Mouse (Mus musculus) thymus, postnatal 0 days (tissue): Measurements from ENCODE around the gene Sccpdh. TPM values are rescaled to one million over a fixed set of nuclear protein-coding genes. Genes with fewer than 3 reads are reported as not detected.

Experiments
- DNase-seq: peaks from one replicate; pipeline ENCODE4 v3.0.0-alpha.2; 2015; ENCODE audit warnings: low spot score
- polyA plus RNA-seq: library from polyadenylated mRNA; unstranded; fragments of >200 nt; fragmentation: Nextera tagmentation; extraction: Ambion mirVana; gene quantifications from 2 replicates; pipeline ENCODE4 v1.2.1, GENCODE M21; 2015

The Sccpdh gene
- polyA plus RNA-seq, 1 experiment from 2014 or later, result 17.0 TPM

DNA sequence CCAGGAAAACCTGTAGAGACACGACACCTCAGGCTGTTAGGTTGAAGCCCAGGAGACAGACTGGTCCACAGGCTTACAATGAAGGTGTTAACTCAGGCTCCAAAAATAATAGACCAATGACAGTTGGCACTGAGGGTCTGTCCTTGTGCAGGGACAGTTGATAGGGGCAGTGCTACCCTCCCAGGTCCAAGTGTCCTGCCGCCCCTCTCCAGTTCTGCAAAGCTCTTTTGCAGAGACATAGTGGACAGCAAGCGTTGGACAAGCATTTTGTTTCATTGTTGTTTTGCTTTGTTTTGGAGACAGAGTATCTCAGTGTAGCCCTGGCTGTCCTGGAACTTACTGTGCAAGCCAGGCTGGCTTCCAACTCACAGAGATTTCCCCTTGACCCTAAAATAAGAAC lies 63.4 kb downstream of the Sccpdh start:
- no peak for DNase-seq

DNA sequence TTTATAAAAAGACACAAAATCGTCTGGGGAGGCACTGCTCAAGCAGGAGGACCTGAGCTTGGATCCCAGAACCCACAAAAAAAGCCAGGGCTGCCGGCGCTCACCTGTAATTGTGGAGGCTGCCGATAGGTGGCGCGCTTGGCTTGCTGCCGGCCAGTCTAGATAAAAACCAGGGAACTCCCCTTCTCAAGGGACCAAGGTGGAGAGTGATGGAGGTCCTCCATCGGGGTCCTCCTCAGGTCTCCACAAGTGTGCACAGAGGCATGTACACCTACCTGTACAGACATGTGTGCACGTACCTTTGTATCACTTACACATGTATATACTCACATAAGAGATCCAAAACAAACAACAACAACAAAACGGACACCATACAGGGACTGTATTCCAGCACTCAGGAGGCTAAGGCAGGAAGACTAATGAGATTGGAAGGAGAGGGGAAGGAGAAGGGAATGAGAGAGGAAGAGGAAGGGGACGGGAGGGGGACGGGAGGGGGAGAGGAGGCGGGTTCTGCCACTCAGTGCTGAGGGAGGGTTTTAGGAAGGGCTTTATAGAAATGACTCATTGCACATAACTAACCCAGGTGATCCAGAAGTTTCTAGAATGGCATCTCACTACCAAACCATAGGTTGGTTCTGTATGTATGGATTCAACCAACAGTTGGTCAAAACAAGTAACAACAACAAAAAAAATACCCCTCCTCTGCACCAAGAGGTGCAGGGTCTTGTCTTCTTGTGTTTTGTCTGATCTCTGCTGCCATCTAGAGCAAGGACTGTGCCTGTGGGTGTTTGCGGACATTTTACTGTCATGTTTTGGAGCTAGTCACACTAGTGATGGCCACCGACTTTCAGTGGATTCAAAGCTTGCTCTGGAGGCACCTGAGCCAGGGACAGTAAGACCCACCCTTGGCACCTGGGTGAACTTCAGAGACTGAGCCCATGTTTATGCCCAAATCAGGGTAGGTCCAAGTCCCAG lies 66.8 kb downstream of the Sccpdh start:
- DNase-seq, result peak; percentile 55

DNA sequence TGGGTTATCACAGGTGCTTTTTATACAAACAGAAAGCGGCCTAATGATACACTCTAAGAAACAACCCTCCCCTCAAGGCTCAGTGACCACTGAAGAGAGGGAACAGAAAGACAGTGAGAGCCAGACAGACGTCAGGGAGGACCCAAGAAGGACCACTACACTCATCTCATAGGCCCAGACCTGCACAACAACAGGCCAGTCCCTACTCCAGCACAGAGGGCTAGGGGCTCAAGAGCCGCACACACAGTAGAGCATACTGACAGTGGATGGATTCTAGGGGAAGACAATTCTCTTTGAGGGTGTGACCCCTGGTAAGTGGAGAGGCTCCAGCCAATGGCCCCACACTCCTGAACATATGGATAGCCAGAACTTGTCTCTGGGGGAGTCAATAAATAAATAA lies 68.5 kb downstream of the Sccpdh start:
- no peak for DNase-seq

Other genes starting within 250 kb of the Sccpdh start
- 34.5 and 36.2 TPM in 2 replicates for gene Smyd3, start 150.2 kb upstream of the Sccpdh start, polyA plus RNA-seq
- 38.5 and 39.6 TPM in 2 replicates for gene Tfb2m, start 121.9 kb upstream of the Sccpdh start, polyA plus RNA-seq
- 18.0 and 18.8 TPM in 2 replicates for gene Cnst, start 121.8 kb upstream of the Sccpdh start, polyA plus RNA-seq
- gene Kif28, start 77.1 kb downstream of the Sccpdh start, polyA plus RNA-seq, result not detected in 2 replicates
- 0.35 and 0.39 TPM in 2 replicates for gene Gm10518, start 135.2 kb downstream of the Sccpdh start, polyA plus RNA-seq
- 11.8 and 16.3 TPM in 2 replicates for gene Ahctf1, start 135.5 kb downstream of the Sccpdh start, polyA plus RNA-seq